Mouse (Mus musculus) embryo, embryonic 10.5 days (tissue): ENCODE results near the gene Rab8a.

Source experiments
- DNase-seq: peaks from one replicate; pipeline ENCODE4 v3.0.0-alpha.2; 2015; ENCODE audit warnings: low spot score

Rab8a gene

GRCm38 (mm10) chr8:72146556-72146955 lies 14.4 kb upstream of the Rab8a start:
- no peak for DNase-seq

DNA sequence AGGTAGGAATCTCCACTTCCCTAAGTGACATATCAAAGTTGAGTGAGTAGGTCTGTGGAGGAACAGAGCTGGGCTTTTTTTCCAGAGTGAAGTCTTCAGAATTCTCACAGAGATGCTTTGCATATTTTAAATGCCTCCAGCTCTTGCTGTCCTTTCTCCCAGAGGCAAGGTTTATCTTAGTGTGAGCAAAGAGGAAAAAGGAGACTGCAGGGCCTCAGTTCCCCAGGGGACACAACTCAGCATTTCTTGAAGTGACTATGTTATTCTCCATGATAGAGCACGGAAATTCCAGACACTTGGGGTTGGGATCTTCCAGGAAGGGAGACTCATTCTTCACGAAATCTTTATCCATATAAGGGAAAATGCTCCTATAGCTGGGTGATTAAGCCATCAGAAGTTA lies 13.7 kb upstream of the Rab8a start:
- DNase-seq, result no peak

GRCm38 (mm10) chr8:72149056-72149455 lies 11.9 kb upstream of the Rab8a start:
- no peak for DNase-seq

GRCm38 (mm10) chr8:72151418-72152078 lies 9.5 kb upstream of the Rab8a start:
- no peak for DNase-seq

- no peak for DNase-seq
Measured at GRCm38 (mm10) chr8:72153382-72153781, 7.6 kb upstream of the Rab8a start.

- DNase-seq, result no peak
Measured at GRCm38 (mm10) chr8:72158096-72158495, 2.9 kb upstream of the Rab8a start.

GRCm38 (mm10) chr8:72158726-72159125 lies 2.3 kb upstream of the Rab8a start:
- no peak for DNase-seq

DNA sequence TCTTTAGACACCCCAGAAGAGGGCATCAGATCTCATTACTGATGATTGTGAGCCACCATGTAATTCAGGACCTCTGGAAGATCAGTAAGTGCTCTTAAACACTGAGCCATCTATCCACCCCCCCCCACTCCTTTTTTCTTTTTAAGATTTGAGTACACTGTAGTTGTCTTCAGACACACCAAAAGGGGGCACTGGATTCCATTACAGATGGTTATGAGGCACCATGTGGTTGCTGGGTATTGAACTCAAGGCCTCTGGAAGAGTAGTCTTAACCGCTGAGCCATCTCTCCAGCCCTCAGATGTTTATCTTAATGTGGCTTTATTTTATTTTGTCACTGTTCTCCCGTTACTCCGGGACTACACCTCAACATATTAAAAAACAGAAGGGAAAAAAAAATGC lies 993 bp upstream of the Rab8a start:
- peak; percentile 4 for DNase-seq

- no peak for DNase-seq
Measured at GRCm38 (mm10) chr8:72162821-72163220, 1.8 kb downstream of the Rab8a start.

DNA sequence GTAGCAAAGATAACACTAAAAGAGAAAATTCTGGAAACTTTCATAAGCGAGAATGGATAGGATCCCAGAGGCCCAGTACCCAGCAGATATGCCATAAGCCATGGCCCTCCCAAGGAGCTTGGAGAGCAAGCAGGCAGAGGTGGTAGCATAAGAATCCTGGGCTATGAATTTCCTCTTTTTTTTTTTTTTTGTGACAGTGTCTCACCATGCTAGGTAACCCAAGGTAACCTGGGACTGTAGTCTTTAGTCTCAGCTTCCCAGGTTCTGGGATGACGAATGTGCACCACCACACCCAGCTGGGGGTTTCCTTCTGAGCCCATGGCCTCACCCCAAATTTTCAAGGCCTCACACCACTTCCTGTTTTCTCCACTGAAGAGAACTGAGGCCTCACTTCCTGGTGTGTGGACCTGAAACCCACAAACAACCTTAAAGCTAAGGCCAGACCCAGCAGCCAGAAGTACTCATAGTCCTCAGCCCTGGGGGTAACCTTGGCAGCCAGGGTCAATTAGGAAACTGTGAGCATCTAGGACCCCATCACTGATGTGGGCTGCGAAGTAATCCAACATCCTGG lies 8.2 kb downstream of the Rab8a start:
- DNase-seq, result no peak

GRCm38 (mm10) chr8:72169681-72170249 lies 8.8 kb downstream of the Rab8a start:
- DNase-seq, result no peak

DNA sequence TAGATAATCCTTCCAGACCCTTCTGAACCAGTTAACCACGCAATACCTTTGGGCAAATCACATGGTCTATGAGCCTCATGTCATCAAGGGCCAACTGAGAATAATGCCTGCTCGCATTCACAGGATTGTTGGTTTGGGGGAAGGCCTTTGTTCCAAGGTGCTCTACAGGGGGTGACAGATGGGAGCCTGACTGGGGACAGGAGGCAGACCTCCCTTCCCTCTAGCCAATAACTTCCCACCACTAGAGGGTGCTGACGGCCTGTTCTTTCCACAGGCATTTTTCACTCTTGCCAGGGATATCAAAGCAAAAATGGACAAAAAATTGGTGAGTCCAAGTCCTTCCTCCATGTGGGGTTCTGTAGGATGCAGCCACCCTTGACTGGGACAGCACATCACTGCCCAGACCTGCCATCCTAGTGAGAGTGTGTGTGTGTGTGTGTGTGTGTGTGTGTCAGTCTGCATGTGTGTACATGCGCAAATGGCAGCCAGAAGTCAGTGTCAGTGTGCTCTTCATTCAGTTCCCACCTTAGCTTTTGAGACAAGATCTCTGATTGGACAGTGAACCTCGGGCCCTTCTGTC lies 16.4 kb downstream of the Rab8a start:
- DNase-seq, result peak; percentile 81

DNA sequence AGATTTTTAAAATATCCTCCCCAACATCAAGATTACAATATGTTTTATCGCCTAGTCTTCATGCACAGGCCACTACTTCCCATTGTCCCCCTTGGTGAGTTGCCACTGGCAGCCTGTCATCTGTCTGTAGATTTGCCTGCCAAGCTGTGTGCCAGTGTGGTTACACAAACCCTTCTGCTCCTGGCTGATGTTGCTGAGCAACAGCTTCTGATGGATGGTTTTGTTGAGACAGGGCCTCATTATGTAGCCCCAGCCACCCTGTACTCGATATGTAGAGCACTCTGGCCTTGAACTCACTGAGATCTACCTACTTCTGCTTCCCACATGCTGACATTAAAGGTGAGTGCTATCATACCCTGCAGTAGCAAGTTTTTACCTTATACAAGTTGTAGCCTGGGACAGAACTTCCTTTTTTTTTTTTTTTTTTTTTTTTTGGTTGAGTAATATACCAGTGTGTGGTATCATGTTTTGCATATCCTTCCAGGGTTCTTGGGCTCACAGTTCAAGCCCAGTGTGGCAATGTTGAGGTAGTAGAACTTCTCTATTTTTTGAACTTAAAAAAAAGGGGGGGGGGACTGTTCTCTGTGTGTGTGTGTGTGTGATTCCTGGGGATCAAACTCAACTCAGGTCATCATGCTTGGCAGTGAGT lies 22.7 kb downstream of the Rab8a start:
- DNase-seq, result no peak

GRCm38 (mm10) chr8:72187793-72188331 lies 26.9 kb downstream of the Rab8a start:
- no peak for DNase-seq

- DNase-seq, result no peak
Measured at GRCm38 (mm10) chr8:72189417-72190214, 28.6 kb downstream of the Rab8a start, which contains the start of gene Hsh2d. Hsh2d (plus strand) TSS chr8:72189638.

GRCm38 (mm10) chr8:72190215-72190539 lies 29.2 kb downstream of the Rab8a start:
- DNase-seq, result no peak

- no peak for DNase-seq
Measured at GRCm38 (mm10) chr8:72192065-72192464, 31.1 kb downstream of the Rab8a start.

DNA sequence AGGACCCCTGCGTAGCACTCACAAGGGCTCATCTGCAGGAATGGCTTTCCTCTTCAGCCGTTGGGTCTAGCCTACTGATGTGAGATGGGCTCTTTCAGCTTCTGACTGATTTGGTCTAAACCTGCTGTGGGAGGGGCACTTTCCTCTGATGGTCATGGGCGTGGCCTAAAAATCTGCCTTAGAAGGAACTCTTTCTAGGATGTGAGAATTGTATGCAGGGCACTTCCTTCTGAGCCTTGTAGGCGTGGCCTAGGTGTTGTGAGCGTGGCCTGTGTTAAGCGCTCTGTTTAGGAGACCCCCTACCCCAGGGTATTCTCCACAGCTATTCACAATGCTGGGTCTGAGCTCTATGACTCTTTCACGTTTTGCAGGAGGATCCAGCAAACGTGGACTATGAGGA lies 37.0 kb downstream of the Rab8a start:
- no peak for DNase-seq

DNA sequence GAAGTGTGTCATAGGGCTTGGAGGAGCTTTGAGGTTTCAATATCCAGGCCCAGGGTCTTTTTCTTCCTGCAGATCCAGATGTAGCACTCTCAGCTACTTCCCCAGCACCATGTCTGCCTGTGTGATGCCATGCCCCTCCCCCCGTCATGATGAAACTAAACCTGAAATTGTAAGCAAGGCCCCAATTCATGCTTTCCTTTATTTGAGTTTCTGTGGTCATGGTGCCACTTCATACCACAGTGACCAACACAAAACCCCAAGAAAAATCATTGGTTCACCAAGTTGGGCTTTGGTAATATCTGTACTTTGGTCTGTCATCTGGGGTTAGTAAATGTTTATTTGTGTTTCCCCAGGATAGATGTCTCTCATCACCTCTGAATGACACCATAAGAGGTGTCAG lies 47.6 kb downstream of the Rab8a start:
- no peak for DNase-seq

- no peak for DNase-seq
Measured at GRCm38 (mm10) chr8:72210222-72210621, 49.2 kb downstream of the Rab8a start.

- DNase-seq, result no peak
Measured at GRCm38 (mm10) chr8:72210710-72211109, 49.7 kb downstream of the Rab8a start.

DNA sequence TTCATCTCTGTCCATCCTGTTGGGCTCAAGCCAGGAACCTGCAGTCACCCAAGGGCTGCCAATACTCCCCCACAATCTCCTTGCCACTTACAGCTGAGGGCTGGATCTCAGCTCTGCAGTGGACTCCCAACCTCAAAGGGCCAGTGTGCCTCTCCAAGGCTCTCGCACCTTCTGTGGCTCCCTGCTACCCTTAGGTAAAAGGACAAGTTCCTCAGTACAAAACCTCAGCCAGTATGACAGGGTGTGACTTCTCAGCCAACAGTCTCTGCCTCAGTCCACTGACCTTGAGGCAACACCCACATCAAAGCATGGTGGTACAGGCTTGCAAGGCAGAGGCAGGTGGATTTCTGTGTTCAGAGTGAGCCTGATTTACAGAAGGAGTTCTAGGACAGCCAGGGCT lies 50.8 kb downstream of the Rab8a start:
- DNase-seq, result no peak
